Mouse (Mus musculus) cerebellum, adult 11-12 months (tissue): ENCODE results near the gene Ovch2.
"Not testable (repeated sequence)": the region's sequence is repeated elsewhere in the genome, so short reads cannot be mapped to it uniquely, and the experiment has no call there.

Experiments
- DNase-seq: peaks from one replicate; pipeline ENCODE4 v3.0.0; 2022

The Ovch2 gene

DNA sequence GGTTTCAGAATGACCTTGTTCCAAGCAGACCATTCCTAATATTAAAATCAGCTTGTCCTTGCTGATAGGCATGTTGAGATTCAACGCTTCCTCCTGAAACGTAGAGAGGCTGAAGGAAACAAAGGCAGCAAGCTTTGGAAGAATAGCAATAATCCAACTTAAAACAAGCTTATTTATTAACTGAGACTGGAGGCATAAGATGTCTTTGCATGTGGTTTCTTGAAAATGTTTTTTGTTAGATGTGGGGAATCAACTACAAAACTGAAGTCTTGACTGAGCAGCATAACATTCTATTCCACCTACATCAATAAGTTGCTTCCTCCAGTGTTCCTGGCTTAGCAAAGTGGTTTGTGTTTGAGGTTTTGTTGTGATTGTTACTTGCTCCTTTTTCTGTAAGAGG is at the start of gene Ovch2:
Ovch2 (minus strand) TSS at position 101 of the 400 bp plus-strand sequence.
- no peak for DNase-seq

DNA sequence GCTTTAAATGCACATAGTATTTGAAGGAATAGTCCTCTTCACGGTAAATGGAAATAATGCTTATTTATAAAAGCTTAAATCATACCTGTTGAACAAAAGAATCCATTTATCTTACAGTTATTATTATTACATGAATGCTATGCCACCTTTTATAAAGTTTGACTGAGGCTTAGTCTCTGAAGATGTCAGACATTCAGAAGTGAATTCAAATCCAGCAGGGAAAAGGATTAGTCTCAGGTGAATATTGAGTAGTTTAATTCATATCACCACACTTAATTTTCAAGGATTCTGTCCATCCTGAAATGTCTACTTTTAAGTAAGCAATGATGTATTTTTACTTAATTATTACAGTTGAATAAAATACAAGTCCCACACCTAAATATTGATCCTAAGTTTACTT is 46.4 kb upstream of the Ovch2 start, which contains the start of gene Olfr470:
Olfr470 (minus strand) TSS at position 101 of the 400 bp plus-strand sequence.
- DNase-seq = not testable (repeated sequence)

DNA sequence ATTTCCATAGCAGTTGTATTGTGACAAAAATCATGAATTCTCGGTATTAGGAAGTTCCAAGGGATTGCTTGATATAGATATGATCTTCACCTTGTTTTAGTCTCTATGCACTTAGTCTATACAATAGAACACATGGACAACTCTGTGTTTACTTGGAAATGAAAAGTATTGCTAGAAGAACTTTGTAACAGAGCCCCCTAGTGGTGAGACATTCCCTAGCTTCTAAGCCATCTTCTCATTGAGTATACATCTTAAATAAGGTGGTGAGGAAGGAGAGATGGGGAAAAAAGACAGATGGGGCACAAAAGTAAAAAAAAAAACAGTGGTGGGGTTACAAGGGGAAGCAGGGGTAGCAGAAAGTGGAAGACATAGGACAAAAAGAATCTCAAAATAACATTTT is 40.7 kb upstream of the Ovch2 start:
- DNase-seq = no peak

DNA sequence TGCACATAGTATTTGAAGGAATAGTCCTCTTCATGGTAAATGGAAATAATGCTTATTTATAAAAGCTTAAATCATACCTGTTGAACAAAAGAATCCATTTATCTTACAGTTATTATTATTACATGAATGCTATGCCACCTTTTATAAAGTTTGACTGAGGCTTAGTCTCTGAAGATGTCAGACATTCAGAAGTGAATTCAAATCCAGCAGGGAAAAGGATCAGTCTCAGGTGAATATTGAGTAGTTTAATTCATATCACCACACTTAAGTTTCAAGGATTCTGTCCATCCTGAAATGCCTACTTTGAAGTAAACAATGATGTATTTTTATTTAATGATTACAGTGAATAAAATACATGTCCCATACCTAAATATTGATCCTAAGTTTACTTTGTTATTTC is 24.4 kb upstream of the Ovch2 start, which contains the start of gene Olfr469:
Olfr469 (minus strand) TSS at position 101 of the 400 bp plus-strand sequence.
- not testable (repeated sequence) for DNase-seq

DNA sequence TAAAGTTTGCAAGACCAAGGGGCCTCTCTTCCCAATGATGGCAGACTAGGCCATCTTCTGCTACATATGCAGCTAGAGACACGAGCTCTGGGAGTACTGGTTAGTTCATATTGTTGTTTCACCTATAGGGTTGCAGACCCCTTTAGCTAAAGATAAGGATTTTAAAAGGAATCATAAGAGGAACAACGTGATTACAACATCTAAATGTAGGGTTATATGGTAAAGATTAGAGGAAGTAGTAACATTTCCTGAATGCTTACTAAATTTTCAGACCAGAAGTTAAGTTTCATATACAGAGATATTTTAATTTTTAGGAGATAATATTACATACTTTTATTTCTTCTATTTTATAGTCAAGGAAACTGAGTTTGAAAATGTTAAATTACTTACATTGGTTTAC is 22.9 kb upstream of the Ovch2 start:
- DNase-seq = not testable (repeated sequence)

DNA sequence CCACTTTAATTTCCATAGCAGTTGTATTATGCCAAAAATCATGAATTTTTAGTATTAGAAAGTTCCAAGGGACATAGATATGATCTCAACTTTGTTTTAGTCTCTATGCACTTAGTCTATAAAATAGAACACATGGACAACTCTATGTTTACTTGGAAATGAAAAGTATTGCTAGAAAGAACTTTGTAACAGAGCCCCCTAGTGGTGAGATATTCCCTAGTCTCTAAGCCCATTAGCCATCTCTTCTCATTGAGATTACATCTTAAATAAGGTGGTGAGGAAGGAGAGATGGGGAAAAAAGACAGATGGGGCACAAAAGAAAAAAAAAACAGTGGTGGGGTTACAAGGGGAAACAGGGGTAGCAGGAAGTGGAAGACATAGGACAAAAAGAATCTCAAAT is 18.4 kb upstream of the Ovch2 start:
- no peak for DNase-seq

DNA sequence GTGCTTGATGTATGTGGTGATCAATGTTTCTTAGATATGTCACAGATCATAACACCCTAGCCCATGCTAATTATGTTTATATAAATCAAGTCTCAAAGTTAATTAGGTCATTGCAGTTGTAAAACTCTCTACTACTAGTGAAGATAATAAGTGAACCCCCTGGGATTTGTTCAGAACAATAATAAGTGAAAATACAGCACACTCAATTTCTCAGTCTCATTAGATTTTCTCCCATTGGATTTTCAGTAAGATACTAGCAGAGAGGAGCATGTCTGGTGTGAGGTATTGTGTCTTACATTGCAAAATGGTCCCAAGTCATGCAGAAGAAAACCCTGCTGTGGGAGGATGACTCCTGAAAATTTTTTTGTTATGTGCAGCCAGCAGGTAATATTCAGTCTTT is 11.0 kb upstream of the Ovch2 start, which contains the start of gene Olfr467:
Olfr467 (plus strand) TSS at position 301 of the 400 bp plus-strand sequence.
- no peak for DNase-seq

DNA sequence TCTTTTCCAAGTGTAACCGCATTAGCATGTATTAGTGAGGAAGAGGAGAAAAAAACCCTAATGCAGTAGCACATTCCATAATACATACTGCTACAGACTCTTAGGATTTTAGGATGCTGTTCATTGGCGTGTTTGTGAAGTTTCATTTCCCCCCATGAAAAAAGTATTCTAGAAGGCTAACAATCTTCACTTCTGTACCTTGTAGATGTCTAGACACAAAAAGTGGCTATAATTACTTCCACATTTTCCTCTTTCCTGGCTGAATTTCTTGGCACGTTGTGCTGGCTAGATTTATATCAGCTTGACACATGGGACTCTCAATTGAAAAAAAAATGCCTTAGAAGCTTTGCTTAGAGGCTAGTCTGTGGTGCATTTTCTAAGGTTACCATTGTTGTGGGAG is 1.1 kb upstream of the Ovch2 start:
- no peak for DNase-seq

DNA sequence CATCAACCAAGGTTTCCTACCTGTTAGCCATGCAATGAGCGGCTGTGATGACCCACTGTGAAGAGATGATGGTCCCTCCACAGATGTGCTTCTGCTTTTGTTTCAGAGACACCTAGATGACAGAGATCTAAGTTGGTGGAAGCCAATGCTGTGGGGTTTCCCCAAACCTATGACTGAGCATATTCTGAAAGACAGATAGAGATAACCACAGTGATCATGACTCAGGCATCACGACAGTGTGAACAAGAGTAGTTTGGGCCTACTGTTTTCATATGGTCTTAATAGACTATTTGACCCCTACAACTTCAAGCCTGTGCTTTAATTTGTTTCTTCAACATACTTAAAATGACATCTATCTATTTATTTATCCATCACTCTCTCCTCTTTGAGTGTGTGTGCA is 4.5 kb downstream of the Ovch2 start:
- DNase-seq = no peak

DNA sequence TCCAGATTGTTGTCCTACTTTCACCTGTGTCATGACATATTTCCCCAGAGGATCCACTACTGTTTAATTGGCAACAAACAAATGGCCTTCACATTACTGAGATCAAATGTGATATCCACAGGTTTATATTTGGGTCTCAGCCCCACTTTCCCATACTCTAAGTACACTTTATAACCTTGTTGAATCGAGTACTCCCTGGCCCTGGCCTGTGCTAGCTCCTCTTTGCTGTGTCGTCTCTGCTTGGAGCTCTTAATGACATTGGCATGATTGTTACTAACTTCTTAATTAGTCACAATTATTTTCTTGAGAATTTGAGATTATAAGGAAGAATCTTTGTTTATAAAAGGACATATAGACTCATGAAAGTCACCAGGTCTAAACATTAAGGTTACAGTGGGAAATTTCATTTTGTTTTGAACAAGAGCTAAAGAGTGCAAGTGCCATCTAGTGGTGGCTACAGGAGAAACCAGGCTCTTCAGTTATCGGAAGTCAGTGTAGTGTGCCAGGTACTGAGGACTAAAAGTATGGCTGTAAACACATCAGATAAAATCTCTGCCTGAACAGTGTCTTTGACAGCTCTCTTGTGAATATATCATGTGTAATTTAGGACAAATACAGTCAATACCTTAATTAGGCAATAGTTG is 12.9 kb downstream of the Ovch2 start:
- no peak for DNase-seq

DNA sequence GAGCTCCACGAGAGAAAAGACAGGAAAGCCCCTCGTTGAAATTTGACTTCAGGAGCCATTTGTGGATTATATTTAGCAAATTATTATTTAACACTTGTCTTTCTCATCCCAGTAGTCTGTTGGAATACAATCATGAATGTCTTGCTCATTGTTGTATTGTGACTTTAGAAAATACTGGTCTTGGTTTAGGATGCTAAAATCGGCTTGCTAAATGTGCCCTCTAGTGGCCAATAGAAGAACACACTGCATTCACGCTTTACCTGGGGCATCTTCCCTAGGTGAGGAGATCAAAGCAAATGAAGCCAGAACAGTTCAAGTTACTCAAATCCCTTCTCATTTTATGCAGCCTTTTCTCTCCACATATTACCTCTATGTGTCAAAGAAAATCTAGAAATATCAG is 21.4 kb downstream of the Ovch2 start:
- DNase-seq = no peak

DNA sequence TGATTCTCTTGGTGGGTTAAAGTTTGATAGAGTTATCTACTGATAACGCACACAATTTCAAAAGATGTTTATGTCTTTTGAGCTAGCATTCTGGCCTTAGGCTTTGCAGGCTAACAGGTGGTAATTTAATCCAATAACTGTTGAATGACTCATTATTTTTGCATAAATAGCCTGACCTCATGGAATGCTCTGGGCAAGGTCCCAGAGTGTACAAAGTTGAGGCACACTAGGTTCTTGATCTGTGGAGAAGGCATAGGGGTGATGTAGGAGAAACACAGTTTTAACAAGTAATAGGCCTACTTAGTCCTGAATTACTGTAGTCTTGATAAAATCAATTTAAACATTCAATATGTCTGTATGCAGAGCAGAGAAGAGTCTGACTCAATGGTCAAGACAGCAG is 22.8 kb downstream of the Ovch2 start:
- no peak for DNase-seq

DNA sequence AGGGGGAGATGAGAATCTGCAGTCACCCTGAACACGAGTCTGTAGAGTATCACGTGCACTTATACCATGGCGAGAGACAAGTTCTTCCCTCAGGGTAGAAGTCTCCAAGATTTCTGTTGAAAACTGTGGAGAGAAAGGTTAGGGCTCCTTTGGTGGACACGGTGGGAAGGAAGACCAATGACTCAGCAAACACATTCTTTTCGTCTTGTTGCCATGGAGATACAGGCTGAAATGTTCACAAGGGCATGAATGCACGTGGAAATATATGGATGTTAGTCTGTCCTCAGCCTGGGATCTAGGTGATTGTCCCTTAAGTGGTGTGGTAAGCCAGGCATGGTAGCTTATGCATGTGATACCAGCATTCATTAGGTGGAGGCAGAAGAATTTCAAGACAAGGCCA is 30.2 kb downstream of the Ovch2 start:
- DNase-seq = no peak

DNA sequence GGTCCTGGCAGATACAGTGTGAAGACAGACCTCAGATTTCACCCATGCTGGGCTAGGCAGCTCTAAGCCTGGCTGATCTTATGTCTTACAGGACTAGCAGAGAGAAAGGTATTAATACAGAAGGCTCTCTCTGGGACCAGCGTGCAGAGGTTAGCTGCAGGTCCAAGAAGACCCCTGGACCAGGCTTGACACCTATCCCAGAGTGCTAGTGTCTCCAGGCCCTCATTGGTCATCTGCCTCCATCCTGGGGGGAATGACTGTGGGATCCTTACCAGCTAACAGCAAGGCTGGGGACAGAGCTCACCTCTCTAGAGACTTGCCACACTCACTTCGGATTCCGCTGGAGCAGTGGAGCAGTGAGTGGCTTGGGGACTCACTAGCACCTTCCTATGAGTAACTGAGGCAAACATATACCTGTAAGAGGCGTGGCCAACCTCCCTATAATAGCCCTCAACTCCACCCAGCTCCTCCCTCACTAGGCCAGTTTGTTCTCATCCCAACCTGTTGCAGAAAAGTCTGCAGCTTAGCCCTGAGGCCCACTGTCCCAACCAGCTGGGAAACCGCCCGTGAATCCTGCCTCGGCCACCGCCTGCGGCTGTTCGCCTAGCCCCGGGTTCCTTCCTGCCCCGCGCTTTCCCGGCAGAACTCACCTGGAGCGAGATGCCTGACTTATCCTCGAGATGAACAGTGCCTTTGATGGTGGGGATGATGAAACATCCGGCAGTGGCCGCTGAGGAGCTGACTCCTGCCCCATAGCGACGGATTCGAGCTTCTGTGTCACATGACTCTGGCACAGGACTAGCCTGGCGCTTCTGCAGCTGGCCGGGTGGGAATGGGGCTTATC is 43.5 kb downstream of the Ovch2 start, which contains the start of gene Cyb5r2:
Cyb5r2 (minus strand) TSS at position 725 of the 844 bp plus-strand sequence.
- DNase-seq = no peak

DNA sequence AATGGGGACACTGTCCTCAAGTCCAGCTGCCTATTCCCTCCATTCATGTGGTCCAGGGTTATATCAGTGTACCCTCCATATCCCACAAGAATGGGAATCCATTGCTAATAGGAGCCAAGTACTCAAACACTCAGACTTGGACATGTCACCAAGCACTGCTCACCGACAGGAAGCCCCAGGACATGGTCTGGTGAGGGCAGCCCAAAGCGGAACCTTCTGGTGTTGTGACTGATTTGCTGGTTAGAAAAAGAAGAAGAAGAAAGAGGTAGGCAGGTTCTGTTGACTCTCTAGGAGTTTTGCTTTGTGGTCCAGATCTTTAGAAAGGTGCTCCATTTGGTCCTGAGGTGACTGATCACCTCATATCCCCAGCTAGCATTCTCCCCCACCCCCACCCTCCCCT is 44.3 kb downstream of the Ovch2 start:
- no peak for DNase-seq

DNA sequence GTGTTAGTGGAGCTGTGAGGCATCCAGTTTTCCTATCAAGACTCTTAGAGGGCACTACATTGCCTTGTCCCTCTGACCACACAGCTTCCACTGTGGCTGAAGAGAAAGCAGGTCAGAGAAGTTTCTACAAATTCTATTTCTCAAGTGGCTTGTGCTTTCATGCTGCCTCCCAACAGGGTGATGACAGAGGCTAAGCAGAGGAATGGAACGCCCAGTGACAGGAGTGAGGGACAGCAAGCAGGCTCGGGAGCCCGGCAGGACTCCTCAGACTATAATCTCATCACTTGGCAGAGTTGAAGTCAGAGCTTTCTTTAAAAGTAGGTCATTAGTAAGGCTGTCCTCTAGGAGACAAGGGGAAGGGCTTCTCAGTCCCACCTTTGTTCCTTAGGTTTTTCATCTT is 45.1 kb downstream of the Ovch2 start:
- no peak for DNase-seq

DNA sequence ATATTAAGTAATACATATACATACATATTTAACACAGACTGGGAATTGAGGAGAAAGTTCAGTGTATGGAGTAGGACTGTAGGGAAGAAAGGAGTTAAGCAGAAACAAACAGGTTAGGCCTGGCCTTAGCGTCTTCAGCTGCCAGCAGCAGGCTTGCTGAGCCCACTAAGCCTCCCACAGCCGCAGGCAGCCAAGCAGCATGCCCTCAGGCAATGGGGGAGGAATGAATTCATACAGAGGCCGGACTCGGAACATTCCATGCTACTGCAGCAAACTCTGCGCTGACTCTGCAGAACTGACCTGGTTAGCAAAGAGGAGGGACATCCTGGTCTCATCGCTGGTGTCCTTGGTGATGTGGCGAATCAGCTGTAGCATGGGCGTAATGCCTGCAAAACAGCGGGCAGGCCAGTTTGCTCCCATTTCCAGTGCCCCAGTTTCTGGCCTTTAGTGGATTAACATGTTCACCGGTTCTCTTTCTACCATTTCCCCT is 48.9 kb downstream of the Ovch2 start:
- DNase-seq = no peak

DNA sequence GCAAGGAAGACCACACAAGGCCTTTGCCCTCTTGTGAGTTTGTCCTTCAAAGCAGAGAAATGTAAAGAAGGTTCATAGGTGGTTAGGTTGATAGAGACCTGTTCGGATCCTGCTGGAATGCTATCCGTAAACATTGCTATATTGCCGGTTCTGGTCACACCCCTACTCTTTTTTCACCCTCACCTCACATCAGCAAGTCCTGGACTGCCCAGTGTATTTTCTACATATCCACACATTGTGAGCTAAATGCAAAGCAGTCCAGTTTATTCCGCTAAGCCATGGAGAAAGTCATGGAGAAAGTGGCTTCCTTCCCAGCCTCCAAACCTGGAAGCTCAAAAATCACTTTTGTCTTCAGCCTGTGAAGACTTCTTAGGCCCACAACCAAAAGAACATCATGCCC is 51.3 kb downstream of the Ovch2 start:
- DNase-seq = no peak

DNA sequence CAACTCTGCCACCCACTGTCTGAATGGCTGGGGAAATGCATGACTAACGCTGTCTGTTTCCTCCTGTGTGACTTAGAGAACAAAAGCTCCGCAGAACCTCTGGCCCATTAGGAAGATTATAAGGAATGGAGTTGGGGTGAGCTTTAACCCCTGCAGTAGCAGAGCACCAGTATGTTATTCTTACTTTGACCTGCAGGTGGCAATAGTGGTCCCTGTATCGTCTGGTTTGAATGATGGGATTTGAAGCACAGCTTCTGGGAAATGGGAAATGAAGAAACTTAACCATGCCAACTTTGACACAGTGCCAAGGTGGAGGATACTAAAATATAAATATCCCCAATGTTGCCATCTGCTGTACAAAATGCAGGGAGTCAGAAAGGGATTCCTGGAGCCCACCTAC is 51.7 kb downstream of the Ovch2 start:
- no peak for DNase-seq

DNA sequence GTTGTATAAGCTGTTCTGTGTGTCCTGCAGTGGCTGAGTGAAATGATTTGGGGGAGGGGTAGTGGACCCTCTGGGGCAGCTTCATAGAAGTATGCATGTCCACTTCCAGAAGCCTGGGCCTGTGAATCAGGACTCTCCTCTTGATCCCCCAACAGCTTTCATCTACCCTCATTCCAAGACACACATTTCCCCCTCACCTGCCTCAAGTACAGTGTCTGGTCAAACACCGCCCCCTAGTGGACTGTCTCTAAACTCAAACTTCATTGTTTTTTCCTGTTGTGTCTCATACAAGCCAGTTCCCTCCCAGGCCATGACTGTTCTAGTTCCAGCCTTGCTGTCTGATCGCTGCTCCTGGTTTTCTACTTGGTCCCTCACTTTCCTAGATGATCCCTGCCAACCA is 53.1 kb downstream of the Ovch2 start:
- peak; percentile 8 for DNase-seq

DNA sequence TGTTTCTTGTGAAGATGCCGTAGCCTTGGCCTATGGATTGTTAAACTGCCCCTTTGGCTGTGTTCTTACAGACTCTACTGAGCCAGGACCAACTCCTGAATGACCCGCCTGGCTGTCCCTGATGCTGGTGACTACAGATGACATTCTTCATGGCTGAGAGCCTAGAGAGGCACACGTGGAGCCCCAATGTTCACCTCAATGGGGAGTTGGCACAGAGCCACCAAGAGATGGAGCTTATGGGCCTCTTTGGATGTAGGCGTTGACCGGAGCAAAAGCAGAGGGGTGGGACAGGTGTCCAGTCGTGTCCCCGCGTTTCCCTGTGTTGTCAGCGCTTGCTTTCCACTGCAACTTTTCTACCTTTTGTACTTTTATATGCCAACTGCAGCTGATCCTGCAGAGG is 53.5 kb downstream of the Ovch2 start:
- no peak for DNase-seq

DNA sequence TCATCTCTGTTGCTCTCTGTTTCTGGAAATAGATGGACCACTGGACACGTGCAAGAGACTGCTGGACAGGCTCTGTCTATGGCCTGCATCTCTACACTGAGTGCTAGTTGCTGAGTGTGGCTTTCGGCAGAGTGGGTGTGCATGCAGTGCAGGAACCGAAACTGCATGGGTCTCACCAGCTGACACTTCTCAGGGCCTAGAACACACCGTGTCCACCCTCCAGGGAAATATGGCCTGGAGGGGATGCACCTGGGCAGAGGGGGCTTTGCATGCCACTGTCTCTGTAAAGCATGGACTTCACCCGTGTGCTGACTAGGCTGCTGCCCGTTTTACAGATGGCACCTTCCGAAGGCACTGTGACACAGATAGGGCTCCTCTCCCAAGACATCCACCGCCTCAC is 55.0 kb downstream of the Ovch2 start:
- DNase-seq = no peak

DNA sequence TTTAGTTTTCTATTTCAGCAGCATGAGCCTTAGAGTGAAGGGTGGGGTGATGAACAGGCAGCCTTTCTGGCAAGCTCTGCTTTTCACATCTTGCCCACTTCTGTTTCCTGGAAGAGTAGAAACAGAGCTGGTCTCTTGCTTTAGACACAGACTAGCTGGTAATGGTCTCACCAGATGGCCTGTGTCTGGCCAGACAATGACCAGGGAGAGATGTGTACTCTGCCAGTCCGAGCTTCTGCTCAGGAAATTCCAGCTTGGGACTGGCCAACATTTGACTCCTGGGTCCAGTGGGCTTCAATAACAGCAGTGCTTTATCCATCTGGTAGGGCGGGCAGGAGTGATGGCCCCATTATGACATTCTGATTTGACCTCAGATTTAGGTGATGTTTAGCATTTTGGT is 55.9 kb downstream of the Ovch2 start:
- DNase-seq = no peak

DNA sequence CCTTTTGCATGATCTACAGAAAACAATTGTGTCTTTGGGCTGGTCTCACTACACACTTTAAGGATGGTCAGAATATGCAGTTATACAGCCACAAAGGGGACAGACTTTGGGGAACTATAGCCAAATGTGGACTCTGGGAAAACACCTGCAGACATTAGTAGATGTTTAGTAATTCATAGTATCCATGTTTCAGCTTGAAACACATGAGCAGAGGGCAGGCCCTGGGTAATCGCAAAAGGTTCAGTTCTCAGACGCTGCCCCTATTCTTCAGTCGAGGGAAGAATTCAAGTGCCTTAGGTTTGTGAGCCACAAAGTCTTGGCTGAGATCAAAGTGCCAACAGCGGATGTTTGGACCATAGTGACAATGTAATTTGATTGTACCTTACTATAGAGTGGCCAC is 56.6 kb downstream of the Ovch2 start:
- DNase-seq = no peak
